Mouse (Mus musculus) ES-E14 (cell line): ENCODE measurements around the gene Samd11.

Experiments
- CHD2 ChIP-seq: IDR thresholded peaks from 2 replicates; pipeline ENCODE4 v1.6.1; 2014; ENCODE audit warnings: mild to moderate bottlenecking, low read depth, low read length, inconsistent platforms
- HCFC1 ChIP-seq: IDR thresholded peaks from 2 replicates; pipeline ENCODE4 v1.6.1; 2012; ENCODE audit warnings: low read length, inconsistent platforms, borderline replicate concordance; ENCODE audit not compliant: insufficient read depth
- MAFK ChIP-seq: IDR thresholded peaks from 2 replicates; pipeline ENCODE4 v1.6.1; 2014; ENCODE audit warnings: mild to moderate bottlenecking, low read depth, low read length, inconsistent platforms; ENCODE audit not compliant: insufficient read depth
- ZC3H11A ChIP-seq: IDR thresholded peaks from 2 replicates; pipeline ENCODE4 v1.6.1; 2012; ENCODE audit warnings: low read depth, mild to moderate bottlenecking, inconsistent platforms, low read length, borderline replicate concordance
- ZNF384 ChIP-seq: IDR thresholded peaks from 2 replicates; pipeline ENCODE4 v1.6.1; 2012; ENCODE audit warnings: low read depth, low read length, inconsistent platforms

DNA sequence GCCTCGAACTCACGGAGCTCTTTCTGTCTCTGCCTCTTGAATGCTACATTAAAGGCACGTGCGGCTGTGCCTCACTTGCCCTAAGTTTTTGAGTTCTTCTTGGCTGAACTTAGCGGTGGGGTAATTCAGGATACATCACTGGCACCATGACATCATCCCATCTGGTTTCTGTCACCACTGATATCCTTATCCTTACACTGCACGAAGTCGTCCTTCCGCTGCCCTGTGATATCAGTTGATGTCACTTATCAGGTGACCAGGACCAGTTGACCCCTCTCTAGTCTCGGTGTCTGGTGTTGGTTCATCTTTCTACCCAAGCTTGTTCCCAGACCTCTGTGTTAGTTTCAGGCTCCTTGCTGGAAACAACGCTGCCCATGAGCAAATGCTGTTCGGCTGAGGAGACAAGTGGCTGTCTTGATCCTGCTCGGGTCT is 53.0 kb downstream of the Samd11 start:
- TF ChIP-seq HCFC1 (no peak), ZC3H11A (no peak), ZNF384 (no peak), MAFK (no peak), CHD2 (no peak)
